Mouse (Mus musculus): ENCODE results near the gene Zmym3. TPM values are rescaled to one million over a fixed set of nuclear protein-coding genes. Genes with fewer than 3 reads are reported as not detected.
A peak's percentile ranks its signal among the peaks of the same experiment; 100 is the strongest.

The Zmym3 gene
- polyA plus RNA-seq, 1 experiment from 2014 or later = 31.4 TPM

- Histone ChIP-seq H3K4me2 (ENCODE audit: low read depth, low read length) (peak overlapping the region; percentile 70), H3K9me3 (ENCODE audit: control insufficient read depth, low read length) (no peaks in the 10 kb centered on the region), H3K9ac (ENCODE audit: low read length) (peak overlapping the region; percentile 76), H3K36me3 (ENCODE audit: control insufficient read depth, insufficient read depth, low read length) (no peaks in the 10 kb centered on the region), H3K4me1 (replicated peaks; ENCODE audit: control insufficient read depth, insufficient read depth, low read length) (peaks cover 7% of the 10 kb centered on the region), H3K27ac (ENCODE audit: low read length) (peak overlapping the region; percentile 79), H3K4me3 (ENCODE audit: low read length) (peak overlapping the region; percentile 65), H3K27me3 (ENCODE audit: control insufficient read depth, insufficient read depth, low read depth, low read length) (no peaks in the 10 kb centered on the region)
- peak; percentile 96 for ATAC-seq (ENCODE audit: low read depth)
- 13% methylated on average over 51 of the region's 54 CpGs for WGBS
Observed at GRCm38 (mm10) chrX:101419725-101420699, 637 bp downstream of the Zmym3 start.

GRCm38 (mm10) chrX:101418946-101419724 is 1.5 kb downstream of the Zmym3 start:
- Histone ChIP-seq H3K4me3 (ENCODE audit: low read length) (peak overlapping the region; percentile 65), H3K27me3 (ENCODE audit: control insufficient read depth, insufficient read depth, low read depth, low read length) (no peaks in the 10 kb centered on the region), H3K36me3 (ENCODE audit: control insufficient read depth, insufficient read depth, low read length) (no peaks in the 10 kb centered on the region), H3K4me1 (replicated peaks; ENCODE audit: control insufficient read depth, insufficient read depth, low read length) (peaks cover 7% of the 10 kb centered on the region), H3K27ac (ENCODE audit: low read length) (peak overlapping the region; percentile 66), H3K4me2 (ENCODE audit: low read depth, low read length) (peak overlapping the region; percentile 60), H3K9ac (ENCODE audit: low read length) (peak overlapping the region; percentile 76), H3K9me3 (ENCODE audit: control insufficient read depth, low read length) (no peaks in the 10 kb centered on the region)
- peak; percentile 21 for ATAC-seq (ENCODE audit: low read depth)
- WGBS = 26% methylated on average over 35 of the region's 36 CpGs

- H3K4me3 ChIP-seq (ENCODE audit: low read length) = no peak overlapping the region
- H3K4me2 ChIP-seq (ENCODE audit: low read depth, low read length) = no peak overlapping the region
- peaks cover 16% of the 10 kb centered on the region for H3K27me3 ChIP-seq (ENCODE audit: control insufficient read depth, insufficient read depth, low read depth, low read length)
- H3K36me3 ChIP-seq (ENCODE audit: control insufficient read depth, insufficient read depth, low read length) = no peaks in the 10 kb centered on the region
- no peak overlapping the region for H3K27ac ChIP-seq (ENCODE audit: low read length)
- no peaks in the 10 kb centered on the region for H3K9me3 ChIP-seq (ENCODE audit: control insufficient read depth, low read length)
- no peak overlapping the region for H3K9ac ChIP-seq (ENCODE audit: low read length)
- ATAC-seq (ENCODE audit: low read depth) = no peak
- H3K4me1 ChIP-seq (replicated peaks; ENCODE audit: control insufficient read depth, insufficient read depth, low read length) = no peaks in the 10 kb centered on the region
- WGBS = 16% methylated on average over 11 of the region's 11 CpGs
Observed at GRCm38 (mm10) chrX:101396459-101396858, 24.2 kb downstream of the Zmym3 start.

GRCm38 (mm10) chrX:101394341-101394740 is 26.3 kb downstream of the Zmym3 start:
- Histone ChIP-seq H3K27ac (ENCODE audit: low read length) (no peak overlapping the region), H3K4me1 (replicated peaks; ENCODE audit: control insufficient read depth, insufficient read depth, low read length) (no peaks in the 10 kb centered on the region), H3K4me3 (ENCODE audit: low read length) (no peak overlapping the region), H3K4me2 (ENCODE audit: low read depth, low read length) (no peak overlapping the region), H3K27me3 (ENCODE audit: control insufficient read depth, insufficient read depth, low read depth, low read length) (peaks cover 16% of the 10 kb centered on the region), H3K9me3 (ENCODE audit: control insufficient read depth, low read length) (no peaks in the 10 kb centered on the region), H3K36me3 (ENCODE audit: control insufficient read depth, insufficient read depth, low read length) (no peaks in the 10 kb centered on the region), H3K9ac (ENCODE audit: low read length) (no peak overlapping the region)
- WGBS = 30% methylated on average over 2 of the region's 2 CpGs
- no peak for ATAC-seq (ENCODE audit: low read depth)

GRCm38 (mm10) chrX:101388866-101389537 is 31.6 kb downstream of the Zmym3 start:
- Histone ChIP-seq H3K27me3 (ENCODE audit: control insufficient read depth, insufficient read depth, low read depth, low read length) (peaks cover 13% of the 10 kb centered on the region), H3K4me2 (ENCODE audit: low read depth, low read length) (no peak overlapping the region), H3K4me3 (ENCODE audit: low read length) (no peak overlapping the region), H3K36me3 (ENCODE audit: control insufficient read depth, insufficient read depth, low read length) (no peaks in the 10 kb centered on the region), H3K9ac (ENCODE audit: low read length) (no peak overlapping the region), H3K4me1 (replicated peaks; ENCODE audit: control insufficient read depth, insufficient read depth, low read length) (0 out of 2 replicates have a peak, but pooled peaks cover 3% of the 10 kb centered on the region), H3K27ac (ENCODE audit: low read length) (no peak overlapping the region), H3K9me3 (ENCODE audit: control insufficient read depth, low read length) (no peaks in the 10 kb centered on the region)
- no peak for ATAC-seq (ENCODE audit: low read depth)
- WGBS = 53% methylated on average over 5 of the region's 5 CpGs

GRCm38 (mm10) chrX:101386222-101386621 is 34.4 kb downstream of the Zmym3 start:
- Histone ChIP-seq H3K4me3 (ENCODE audit: low read length) (no peak overlapping the region), H3K27me3 (ENCODE audit: control insufficient read depth, insufficient read depth, low read depth, low read length) (peaks cover 23% of the 10 kb centered on the region), H3K4me1 (replicated peaks; ENCODE audit: control insufficient read depth, insufficient read depth, low read length) (0 out of 2 replicates have a peak, but pooled peaks cover 3% of the 10 kb centered on the region), H3K27ac (ENCODE audit: low read length) (no peak overlapping the region), H3K4me2 (ENCODE audit: low read depth, low read length) (no peak overlapping the region), H3K9me3 (ENCODE audit: control insufficient read depth, low read length) (no peaks in the 10 kb centered on the region), H3K36me3 (ENCODE audit: control insufficient read depth, insufficient read depth, low read length) (no peaks in the 10 kb centered on the region), H3K9ac (ENCODE audit: low read length) (no peak overlapping the region)
- WGBS = 28% methylated on average over 4 of the region's 4 CpGs
- no peak for ATAC-seq (ENCODE audit: low read depth)

GRCm38 (mm10) chrX:101384439-101385137 is 36.1 kb downstream of the Zmym3 start:
- Histone ChIP-seq H3K27me3 (ENCODE audit: control insufficient read depth, insufficient read depth, low read depth, low read length) (peaks cover 24% of the 10 kb centered on the region), H3K9ac (ENCODE audit: low read length) (no peak overlapping the region), H3K4me3 (ENCODE audit: low read length) (peak overlapping the region; percentile 10; the same call in 1 of the 2 replicates), H3K4me2 (ENCODE audit: low read depth, low read length) (peak overlapping the region; percentile 31; the same call in 1 of the 2 replicates), H3K36me3 (ENCODE audit: control insufficient read depth, insufficient read depth, low read length) (no peaks in the 10 kb centered on the region), H3K9me3 (ENCODE audit: control insufficient read depth, low read length) (no peaks in the 10 kb centered on the region), H3K4me1 (replicated peaks; ENCODE audit: control insufficient read depth, insufficient read depth, low read length) (0 out of 2 replicates have a peak, but pooled peaks cover 3% of the 10 kb centered on the region), H3K27ac (ENCODE audit: low read length) (no peak overlapping the region)
- 24% methylated on average over 27 of the region's 32 CpGs for WGBS
- no peak for ATAC-seq (ENCODE audit: low read depth)

GRCm38 (mm10) chrX:101383455-101383854 is 37.2 kb downstream of the Zmym3 start:
- Histone ChIP-seq H3K36me3 (ENCODE audit: control insufficient read depth, insufficient read depth, low read length) (no peaks in the 10 kb centered on the region), H3K4me1 (replicated peaks; ENCODE audit: control insufficient read depth, insufficient read depth, low read length) (0 out of 2 replicates have a peak, but pooled peaks cover 3% of the 10 kb centered on the region), H3K9me3 (ENCODE audit: control insufficient read depth, low read length) (no peaks in the 10 kb centered on the region), H3K4me2 (ENCODE audit: low read depth, low read length) (no peak overlapping the region), H3K27me3 (ENCODE audit: control insufficient read depth, insufficient read depth, low read depth, low read length) (peaks cover 26% of the 10 kb centered on the region), H3K9ac (ENCODE audit: low read length) (no peak overlapping the region), H3K27ac (ENCODE audit: low read length) (no peak overlapping the region), H3K4me3 (ENCODE audit: low read length) (no peak overlapping the region)
- ATAC-seq (ENCODE audit: low read depth) = no peak
- WGBS = 26% methylated on average over 18 of the region's 18 CpGs

Measured in lung, embryonic 16.5 days (tissue).